Mouse (Mus musculus): ENCODE data around the gene Khdrbs2.

DNA sequence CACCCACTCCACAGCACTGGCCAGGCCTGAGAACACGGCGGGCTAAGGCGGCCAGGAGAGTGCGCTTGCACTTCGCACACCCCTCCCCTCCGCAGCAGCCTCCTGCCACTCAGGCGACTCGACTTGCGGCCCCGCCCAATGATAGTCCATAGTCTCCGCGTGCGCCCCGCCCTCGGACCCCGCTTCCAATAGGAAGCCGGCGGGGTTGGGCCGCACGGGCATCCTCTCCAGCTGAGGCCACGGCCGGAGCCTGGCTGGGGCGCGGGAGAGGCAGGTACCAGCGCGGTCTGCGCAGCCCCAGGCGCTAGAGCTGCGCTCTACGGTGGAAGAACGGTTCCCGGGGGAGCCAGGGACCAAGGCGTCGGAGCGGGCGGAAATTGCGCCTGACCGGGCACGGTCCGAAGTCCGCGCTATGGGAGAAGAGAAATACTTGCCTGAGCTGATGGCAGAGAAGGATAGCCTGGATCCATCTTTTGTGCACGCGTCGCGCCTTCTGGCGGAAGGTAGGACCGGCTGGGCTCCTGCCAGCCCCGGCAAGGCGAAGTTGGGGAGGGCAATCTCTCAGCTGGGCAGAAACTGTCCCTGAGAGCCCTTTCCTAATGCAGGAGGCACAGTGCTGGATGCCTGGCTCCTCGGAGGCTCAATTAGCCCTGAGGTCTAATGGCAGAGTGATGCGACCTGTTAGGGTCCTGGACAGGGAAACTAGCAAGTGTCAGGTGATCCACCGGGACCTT lies at the start of gene Khdrbs2:
- TF ChIP-seq POLR2A (IDR thresholded peaks at IDR 0.05; ENCODE audit: low read depth, low read length) (no peak), CTCF (IDR thresholded peaks at IDR 0.05; ENCODE audit: borderline replicate concordance, insufficient read depth, low read length) (no peak)

All from embryonic fibroblast, embryonic 13.5 days (primary cell).